Mouse (Mus musculus): ENCODE measurements at regions not wholly inside any gene's neighbourhood (a gene's known extent, or its start where the extent isn't known, plus 50 kb on each side); places are given as distances from the start of the nearest gene placed in this dataset.

DNA sequence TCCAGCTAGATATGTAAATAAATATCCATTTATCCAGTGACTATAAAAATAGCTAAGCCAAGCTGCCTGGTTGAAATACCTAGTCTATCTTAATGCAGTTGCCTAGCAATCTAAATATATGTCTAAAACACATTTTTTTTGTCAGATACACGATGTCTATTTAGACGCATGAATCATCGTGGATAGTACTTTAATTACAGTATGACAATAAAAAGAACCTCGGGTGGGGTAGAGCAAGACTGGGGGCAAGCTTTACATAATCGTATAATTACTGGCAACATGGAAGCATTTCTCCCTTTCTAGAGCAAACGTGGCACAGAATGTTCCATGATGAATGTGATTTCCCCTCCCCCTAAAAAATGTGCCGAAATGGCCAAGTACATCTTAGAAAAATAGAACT is 180.4 kb downstream of the Gm19935 start:
- no peak for DNase-seq (ENCODE audit: low read depth, low spot score)

- no peak for DNase-seq (ENCODE audit: low read depth, low spot score)
These were observed 181.3 kb downstream of the Gm19935 start for GRCm38 (mm10) chr8:90635766-90636492.

GRCm38 (mm10) chr8:90630796-90631195 is 186.4 kb downstream of the Gm19935 start:
- no peak for DNase-seq (ENCODE audit: low read depth, low spot score)

DNA sequence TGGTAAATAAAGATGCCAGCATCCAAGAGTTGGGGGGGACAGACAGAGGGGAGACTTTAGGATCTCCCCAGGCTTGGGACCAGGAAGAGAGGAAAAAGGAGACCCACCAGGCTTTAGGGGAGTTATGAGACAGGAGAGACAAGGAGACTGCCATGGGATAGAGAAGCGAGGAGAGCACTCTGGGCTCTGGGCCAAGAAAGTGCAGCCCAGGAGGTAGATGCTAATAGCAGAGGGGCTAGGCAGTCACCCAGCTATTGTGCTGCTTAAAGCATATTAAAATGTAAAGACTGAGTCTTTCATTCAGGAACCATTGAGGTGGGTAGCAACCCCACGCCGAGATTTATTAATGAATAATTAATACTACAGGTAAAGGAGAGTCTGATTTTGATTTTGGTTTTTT is 208.8 kb downstream of the Gm19935 start:
- DNase-seq (ENCODE audit: low read depth, low spot score), result no peak

- DNase-seq (ENCODE audit: low read depth, low spot score), result no peak
These were observed 216.1 kb downstream of the Gm19935 start for GRCm38 (mm10) chr8:90600946-90601695.

DNA sequence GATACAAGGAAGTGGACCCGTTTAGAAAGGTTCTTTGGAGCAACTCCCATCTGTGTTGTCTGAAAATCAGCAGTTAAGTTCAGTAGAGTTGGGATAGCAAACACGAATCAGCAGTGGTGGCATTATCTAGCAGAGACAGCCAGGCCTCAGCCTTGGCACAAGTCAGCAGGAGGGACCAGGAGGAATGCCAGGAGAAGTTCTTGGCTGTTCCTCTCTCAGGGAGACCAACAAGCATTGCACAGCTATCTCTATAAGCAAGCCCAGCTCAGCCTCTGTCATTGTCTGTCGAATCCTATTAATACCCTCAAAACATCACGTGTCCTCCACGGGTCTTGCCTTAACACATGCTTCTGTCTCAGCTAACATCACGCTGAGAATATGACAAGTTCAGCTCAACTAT is 219.8 kb downstream of the Gm19935 start:
- no peak for DNase-seq (ENCODE audit: low read depth, low spot score)

DNA sequence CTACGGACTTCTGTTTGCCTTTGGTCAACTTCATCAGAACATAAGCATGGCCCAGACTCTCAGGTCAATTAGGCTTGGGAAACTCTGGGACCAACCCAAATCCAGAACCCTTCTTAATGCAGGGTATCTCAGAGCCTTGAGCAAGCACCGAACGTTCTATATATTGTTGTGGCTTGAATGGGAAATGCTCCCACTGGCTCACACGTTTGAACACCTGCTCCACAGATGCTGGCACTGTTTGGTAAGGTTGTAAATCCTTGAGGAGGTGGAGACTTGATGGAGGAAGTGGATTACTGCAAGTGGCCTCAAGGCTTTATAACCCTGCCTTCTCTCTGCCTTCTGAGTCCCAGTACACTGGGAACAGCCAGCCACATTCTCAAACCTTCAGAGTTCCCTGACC is 231.3 kb upstream of the Tox3 start:
- no peak for DNase-seq (ENCODE audit: low read depth, low spot score)

GRCm38 (mm10) chr8:90576976-90577375 is 228.8 kb upstream of the Tox3 start:
- no peak for DNase-seq (ENCODE audit: low read depth, low spot score)

DNA sequence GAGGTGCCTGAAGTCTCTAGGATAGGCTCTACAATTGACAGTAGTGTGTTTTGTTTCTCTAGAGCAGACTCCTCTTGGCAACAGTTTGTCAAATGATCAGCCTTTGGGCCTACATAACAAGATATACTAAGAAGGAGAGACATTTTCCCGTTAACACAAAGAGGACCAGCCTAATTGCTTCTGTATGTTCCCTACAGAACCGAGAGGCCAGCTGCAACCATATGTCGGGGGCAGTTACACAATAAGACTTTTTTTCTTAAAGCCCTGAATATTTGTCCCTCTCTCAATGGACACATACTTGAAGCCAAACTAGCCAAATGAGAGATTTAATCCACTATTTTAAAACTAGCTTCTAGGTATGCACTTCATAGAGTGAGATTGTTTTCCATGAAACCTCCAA is 226.5 kb upstream of the Tox3 start:
- DNase-seq (ENCODE audit: low read depth, low spot score), result no peak

DNA sequence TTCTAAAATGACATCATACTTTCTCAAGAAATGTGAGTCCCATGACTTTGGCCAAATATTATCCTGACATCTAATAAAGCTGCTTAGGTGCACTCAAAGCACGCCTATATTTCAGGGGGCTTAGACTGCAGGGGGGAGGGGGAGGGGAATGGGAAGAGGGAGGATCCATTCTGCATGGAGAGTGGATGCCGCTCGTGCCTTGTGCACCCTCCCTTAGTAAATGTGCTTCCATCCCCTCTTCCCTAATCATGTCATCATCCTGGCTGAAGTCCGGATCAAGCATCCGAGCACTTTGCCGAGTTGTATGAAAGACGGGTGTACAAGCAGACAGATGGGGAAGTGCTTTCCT is 207.9 kb upstream of the Tox3 start:
- DNase-seq (ENCODE audit: low read depth, low spot score), result no peak

DNA sequence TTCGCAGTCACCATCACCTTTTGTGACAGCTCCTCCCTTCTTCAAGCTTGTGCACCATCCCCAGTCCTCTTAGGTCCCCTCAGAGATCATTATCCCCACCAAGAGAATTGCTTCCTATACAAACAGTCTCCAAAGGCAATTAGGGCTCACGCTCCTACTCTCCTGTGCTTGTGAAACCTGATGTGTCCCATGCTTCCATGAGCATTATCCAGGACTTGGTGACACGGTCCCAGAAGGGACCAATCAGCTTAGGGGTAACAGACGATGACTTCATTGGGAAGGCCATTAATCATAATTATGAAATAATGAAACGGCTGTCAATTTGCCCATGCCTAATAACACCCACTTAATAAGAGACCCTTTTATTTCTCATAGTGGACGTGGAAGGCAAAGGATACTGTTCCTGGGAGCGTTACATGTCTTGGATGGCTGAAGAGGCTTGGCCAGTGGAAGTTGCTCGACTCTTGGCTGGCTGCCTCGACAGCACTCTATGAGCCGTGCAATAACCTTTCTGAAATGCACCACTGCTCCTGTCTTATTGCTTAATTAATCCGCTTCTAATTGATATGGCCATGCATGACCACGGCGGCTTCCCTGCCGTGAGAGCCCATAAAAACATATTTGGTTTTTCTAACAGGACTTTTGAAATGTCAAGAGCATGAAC is 207.4 kb upstream of the Tox3 start:
- no peak for DNase-seq (ENCODE audit: low read depth, low spot score)

- DNase-seq (ENCODE audit: low read depth, low spot score), result no peak
These were observed 199.1 kb upstream of the Tox3 start for GRCm38 (mm10) chr8:90547276-90547675.

- DNase-seq (ENCODE audit: low read depth, low spot score), result no peak
These were observed 194.5 kb upstream of the Tox3 start for GRCm38 (mm10) chr8:90542619-90543018.

DNA sequence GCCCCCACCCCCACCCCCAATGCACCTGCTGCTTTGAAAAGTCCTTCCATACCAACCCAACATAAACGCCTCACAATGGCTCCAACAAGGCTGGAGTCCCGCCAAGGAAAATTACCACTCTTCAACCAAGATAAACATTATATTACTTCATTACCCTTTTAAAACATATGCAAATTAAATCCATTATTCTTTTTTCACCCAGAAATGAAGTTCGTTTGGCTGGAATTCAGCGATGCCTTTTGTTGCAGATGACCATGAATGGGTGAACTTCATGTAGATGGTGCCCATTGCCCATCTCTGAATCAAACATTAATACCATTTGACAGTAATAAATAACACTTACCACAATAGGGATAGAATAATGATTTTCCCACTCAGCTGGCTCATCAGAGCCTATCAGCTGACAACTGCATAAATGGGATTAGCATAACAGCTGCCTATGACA is 188.1 kb upstream of the Tox3 start:
- no peak for DNase-seq (ENCODE audit: low read depth, low spot score)

DNA sequence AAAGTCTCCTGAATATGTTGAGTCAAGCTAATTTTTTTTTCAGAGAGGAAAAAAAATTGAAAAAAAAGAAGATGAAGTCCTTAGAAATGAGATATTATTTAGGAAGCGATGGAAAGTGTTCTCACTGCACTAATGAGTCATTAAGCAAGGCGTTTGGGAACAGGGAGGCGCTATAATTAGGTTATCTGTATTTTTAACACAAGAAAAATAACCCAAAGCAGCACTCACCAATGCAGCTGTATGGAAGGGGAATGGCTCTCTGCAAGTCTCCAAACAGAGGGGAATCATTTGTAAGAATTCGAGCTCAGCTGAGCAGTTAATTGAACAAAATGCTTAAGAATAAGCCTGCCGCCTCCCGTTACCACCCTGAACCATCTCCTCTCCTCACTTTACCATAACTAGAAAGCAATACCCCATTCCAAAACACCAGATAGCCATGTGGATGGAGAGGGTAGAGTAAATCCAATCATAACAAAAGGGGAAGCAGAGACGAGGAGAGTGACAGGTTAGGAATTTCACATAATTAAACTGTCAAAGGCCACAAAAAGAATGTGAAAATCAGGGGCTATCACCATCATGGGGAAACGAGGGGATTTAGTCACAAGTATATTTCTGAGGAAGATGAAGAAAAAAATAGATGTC is 187.5 kb upstream of the Tox3 start:
- DNase-seq (ENCODE audit: low read depth, low spot score), result no peak

GRCm38 (mm10) chr8:90521393-90521792 is 173.2 kb upstream of the Tox3 start:
- no peak for DNase-seq (ENCODE audit: low read depth, low spot score)

GRCm38 (mm10) chr8:90520186-90520585 is 172.0 kb upstream of the Tox3 start:
- DNase-seq (ENCODE audit: low read depth, low spot score), result no peak

DNA sequence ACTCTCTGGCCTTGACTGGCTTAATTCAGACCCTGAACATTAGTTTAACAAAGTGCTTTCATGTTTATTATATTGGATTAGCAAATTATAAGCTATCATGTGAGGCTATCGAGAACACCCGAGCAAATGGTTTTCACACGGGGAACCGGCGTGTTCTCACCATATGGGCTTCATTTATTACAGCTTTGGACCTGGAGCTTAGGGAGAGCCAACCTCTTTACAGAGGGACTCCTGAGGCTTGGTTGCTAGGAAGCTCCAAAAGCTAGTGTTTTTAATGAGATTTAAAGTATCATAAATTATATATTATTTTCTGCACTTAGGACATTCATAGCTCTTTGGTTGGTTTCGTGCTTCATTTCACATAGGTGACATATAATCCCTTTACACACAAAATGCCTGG is 171.4 kb upstream of the Tox3 start:
- DNase-seq (ENCODE audit: low read depth, low spot score), result no peak

DNA sequence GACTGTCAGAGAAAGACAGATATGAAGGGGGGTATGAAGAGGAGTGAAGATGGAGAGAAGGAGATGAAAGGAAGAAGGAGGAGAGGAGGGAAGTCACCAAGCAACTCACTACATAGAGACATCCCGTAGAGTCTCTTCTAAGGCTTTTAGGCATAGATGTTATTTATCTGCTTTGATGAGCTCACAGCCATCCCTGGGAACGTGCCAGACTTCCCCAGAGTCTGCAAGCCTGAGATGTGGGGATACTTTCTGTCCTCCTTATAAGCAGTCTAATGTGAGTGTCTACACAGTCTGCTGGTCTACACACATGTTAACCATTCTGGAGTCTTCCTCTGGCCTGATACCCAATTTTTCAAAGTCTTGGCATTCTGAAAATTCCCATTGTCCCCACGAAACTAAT is 166.0 kb upstream of the Tox3 start:
- DNase-seq (ENCODE audit: low read depth, low spot score), result no peak

DNA sequence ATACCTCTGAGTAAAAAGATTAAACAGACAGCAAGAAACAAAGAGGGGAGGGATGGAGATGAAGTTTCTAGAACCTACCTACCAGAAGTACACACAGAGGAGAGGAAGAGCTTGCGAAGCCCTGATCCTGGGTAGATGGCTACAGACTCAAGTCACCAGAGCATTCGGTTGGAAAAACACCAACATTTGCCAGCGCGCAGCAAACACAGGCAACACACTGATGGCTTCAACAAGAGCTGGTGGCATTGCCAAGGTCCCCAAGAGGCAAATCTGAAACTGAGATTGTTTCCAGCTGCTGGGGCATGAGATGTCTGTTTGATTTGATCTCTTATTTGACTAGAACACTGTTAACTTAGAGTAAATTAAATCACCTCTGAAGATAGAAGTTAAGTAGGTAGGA is 165.5 kb upstream of the Tox3 start:
- no peak for DNase-seq (ENCODE audit: low read depth, low spot score)

DNA sequence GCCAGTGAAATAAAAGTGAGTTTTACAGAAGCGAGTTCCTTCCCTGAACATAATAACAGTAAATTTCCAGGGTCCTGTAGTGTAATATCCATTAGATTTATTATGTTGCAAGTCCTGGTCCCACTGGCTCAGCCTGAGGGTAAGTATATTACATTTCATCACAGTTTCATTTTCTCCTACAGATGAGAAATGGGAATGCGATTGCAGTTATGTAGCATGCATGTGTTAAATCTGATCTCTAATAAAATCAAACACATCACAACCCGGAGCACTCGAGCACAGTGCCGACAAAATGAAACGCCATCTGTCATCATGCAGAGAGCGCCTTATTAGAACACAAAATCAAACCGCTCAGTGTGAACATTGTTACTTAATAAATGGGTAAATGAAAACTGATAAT is 165.0 kb upstream of the Tox3 start:
- DNase-seq (ENCODE audit: low read depth, low spot score), result no peak

DNA sequence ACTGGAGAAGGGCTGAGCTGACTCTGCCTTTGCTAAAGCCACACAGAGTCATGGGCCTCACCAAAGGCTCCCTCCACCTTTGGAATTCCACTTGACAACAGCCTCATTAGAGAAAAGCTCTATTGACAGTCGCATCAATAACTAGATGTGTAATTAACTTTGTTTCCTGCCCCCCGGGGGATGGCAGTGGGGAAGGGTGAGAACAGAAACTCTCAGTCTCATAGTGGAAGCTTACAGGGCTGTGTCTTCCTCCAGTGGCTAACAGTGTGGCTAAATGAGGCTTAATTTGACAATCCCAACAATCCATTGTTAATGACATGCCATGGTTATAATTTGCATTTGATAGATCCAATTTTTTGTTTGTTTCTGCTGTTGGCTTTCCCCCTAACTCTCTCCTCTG is 164.5 kb upstream of the Tox3 start:
- no peak for DNase-seq (ENCODE audit: low read depth, low spot score)
